Mouse (Mus musculus): ENCODE data around the gene Cpa2.

GRCm38 (mm10) chr6:30547656-30548306 lies 6.4 kb downstream of the Cpa2 start:
- TF ChIP-seq POLR2A (IDR thresholded peaks at IDR 0.05; ENCODE audit: low read depth, low read length) = no peak
- TF ChIP-seq CTCF (IDR thresholded peaks at IDR 0.05; ENCODE audit: borderline replicate concordance, insufficient read depth, low read length) = no peak
